Mouse (Mus musculus) adrenal gland, postnatal 25 days (tissue): ENCODE data around the gene Gmeb1. TPM values are rescaled to one million over a fixed set of nuclear protein-coding genes. Genes with fewer than 3 reads are reported as not detected.
"Not testable (repeated sequence)": the region's sequence is repeated elsewhere in the genome, so short reads cannot be mapped to it uniquely, and the experiment has no call there.

Experiments used
- DNase-seq: peaks from one replicate; pipeline ENCODE4 v3.0.0; 2021; ENCODE audit warnings: mixed read lengths
- total RNA-seq: library from RNA; stranded (reverse); gene quantifications from 2 replicates; pipeline ENCODE4 v1.2.3, GENCODE M21; 2021

Gene Gmeb1
- total RNA-seq, 1 experiment from 2014 or later: 21.8 TPM

GRCm38 (mm10) chr4:132222001-132222400 is 39.4 kb downstream of the Gmeb1 start:
- DNase-seq: not testable (repeated sequence)

GRCm38 (mm10) chr4:132218439-132218838 is 43.0 kb downstream of the Gmeb1 start:
- not testable (repeated sequence) for DNase-seq

- no peak for DNase-seq
Measured at GRCm38 (mm10) chr4:132217781-132218180, 43.6 kb downstream of the Gmeb1 start.

- no peak for DNase-seq
Measured at GRCm38 (mm10) chr4:132216602-132217001, 44.8 kb downstream of the Gmeb1 start.

GRCm38 (mm10) chr4:132214847-132215246 is 46.6 kb downstream of the Gmeb1 start:
- DNase-seq: no peak

GRCm38 (mm10) chr4:132211953-132212734 is 49.3 kb downstream of the Gmeb1 start, which contains the start of gene Ythdf2:
TSS of gene Ythdf2 (minus strand) at chr4:132212303.
- DNase-seq: peak; percentile 98

- DNase-seq: peak; percentile 38
Measured at GRCm38 (mm10) chr4:132211091-132211942, 50.1 kb downstream of the Gmeb1 start.

- no peak for DNase-seq
Measured at GRCm38 (mm10) chr4:132210325-132210724, 51.1 kb downstream of the Gmeb1 start.

GRCm38 (mm10) chr4:132209299-132209698 is 52.1 kb downstream of the Gmeb1 start:
- DNase-seq: no peak

GRCm38 (mm10) chr4:132207280-132207679 is 54.1 kb downstream of the Gmeb1 start:
- no peak for DNase-seq

- no peak for DNase-seq
Measured at GRCm38 (mm10) chr4:132198771-132199170, 62.6 kb downstream of the Gmeb1 start.

- DNase-seq: no peak
Measured at GRCm38 (mm10) chr4:132198285-132198712, 63.1 kb downstream of the Gmeb1 start.

GRCm38 (mm10) chr4:132194975-132195374 is 66.4 kb downstream of the Gmeb1 start:
- no peak for DNase-seq

- DNase-seq: no peak
Measured at GRCm38 (mm10) chr4:132194373-132194772, 67.0 kb downstream of the Gmeb1 start.

- no peak for DNase-seq
Measured at GRCm38 (mm10) chr4:132187826-132188401, 73.5 kb downstream of the Gmeb1 start.

GRCm38 (mm10) chr4:132183162-132183561 is 78.2 kb downstream of the Gmeb1 start:
- no peak for DNase-seq

GRCm38 (mm10) chr4:132181721-132182658 is 79.4 kb downstream of the Gmeb1 start:
- DNase-seq: no peak

GRCm38 (mm10) chr4:132180710-132181109 is 80.7 kb downstream of the Gmeb1 start:
- peak; percentile 38 for DNase-seq

- DNase-seq: no peak
Measured at GRCm38 (mm10) chr4:132178630-132179059, 82.8 kb downstream of the Gmeb1 start.

GRCm38 (mm10) chr4:132176474-132176873 is 84.9 kb downstream of the Gmeb1 start:
- no peak for DNase-seq
